Mouse (Mus musculus) embryonic facial prominence, embryonic 15.5 days (tissue): ENCODE data around the gene Wnk2. TPM values are rescaled to one million over a fixed set of nuclear protein-coding genes. Genes with fewer than 3 reads are reported as not detected.

ENCODE experiments used
- ATAC-seq: fragments of 200-750 bp; cut with Nextera tagmentation; 2 replicates; pipeline ENCODE4 v1.8.0; 2017; ENCODE audit warnings: low read depth, moderate TSS enrichment; ENCODE audit not compliant: insufficient number of reproducible peaks, low FRiP score, low TSS enrichment
- H3K27ac ChIP-seq: fragments of 300-500 bp; sonication (generic); replicated peaks from 2 replicates; pipeline ENCODE4 v1.5.1; 2015; ENCODE audit warnings: mild to moderate bottlenecking, inconsistent platforms
- H3K27me3 ChIP-seq: fragments of 300-500 bp; sonication (generic); 2 replicates; pipeline ENCODE4 v1.6.1; 2015; ENCODE audit warnings: inconsistent platforms
- H3K36me3 ChIP-seq: fragments of 300-500 bp; sonication (generic); 2 replicates; pipeline ENCODE4 v1.6.1; 2015; ENCODE audit warnings: mild to moderate bottlenecking, inconsistent platforms
- H3K4me1 ChIP-seq: fragments of 300-500 bp; sonication (generic); 2 replicates; pipeline ENCODE4 v1.6.1; 2015; ENCODE audit warnings: inconsistent platforms
- H3K4me2 ChIP-seq: fragments of 300-500 bp; sonication (generic); replicated peaks from 2 replicates; pipeline ENCODE4 v1.6.1; 2015; ENCODE audit warnings: mild to moderate bottlenecking, inconsistent platforms
- H3K4me3 ChIP-seq: fragments of 300-500 bp; sonication (generic); replicated peaks from 2 replicates; pipeline ENCODE4 v1.5.1; 2015; ENCODE audit warnings: mild to moderate bottlenecking, inconsistent platforms
- H3K9ac ChIP-seq: fragments of 300-500 bp; sonication (generic); 2 replicates; pipeline ENCODE4 v1.6.1; 2015; ENCODE audit warnings: inconsistent platforms
- H3K9me3 ChIP-seq: fragments of 300-500 bp; sonication (generic); replicated peaks from 2 replicates; pipeline ENCODE4 v1.6.1; 2016; ENCODE audit warnings: inconsistent platforms
- WGBS: fragments of 180-500 bp; shearing (Covaris S2); methylation state at CpG from one replicate; pipeline ENCODE4 v1.1.7; 2015; 5-methylcytosine and 5-hydroxymethylcytosine counted together
- polyA plus RNA-seq: library from polyadenylated mRNA; unstranded; fragments of >200 nt; fragmentation: Nextera tagmentation; extraction: Ambion mirVana; gene quantifications from 2 replicates; pipeline ENCODE4 v1.2.1, GENCODE M21; 2015

Gene Wnk2
- 2.6 and 3.1 TPM in 2 replicates for polyA plus RNA-seq

GRCm38 (mm10) chr13:49147858-49148226 is at the start of gene Wnk2:
TSS of gene Wnk2 (minus strand) at chr13:49148014.
- WGBS: under 1% methylated on average over 38 of the region's 43 CpGs
- Histone ChIP-seq H3K4me3 (peak within 1 kb of the TSS; percentile 68), H3K9me3 (no peaks in the 10 kb centered on the region), H3K9ac (peak within 1 kb of the TSS; percentile 37), H3K27me3 (peaks cover 37% of the 10 kb centered on the region), H3K36me3 (no peaks in the 10 kb centered on the region), H3K27ac (no peak within 1 kb of the TSS; the same call in 1 of the 2 replicates), H3K4me1 (peaks cover 42% of the 10 kb centered on the region), H3K4me2 (peak within 1 kb of the TSS; percentile 99)
- peak; percentile 69 for ATAC-seq

GRCm38 (mm10) chr13:49196766-49197165 is 49.0 kb upstream of the Wnk2 start:
- Histone ChIP-seq H3K27me3 (no peaks in the 10 kb centered on the region), H3K9me3 (no peaks in the 10 kb centered on the region), H3K4me1 (peaks cover 7% of the 10 kb centered on the region), H3K9ac (no peak overlapping the region), H3K4me3 (no peak overlapping the region), H3K4me2 (no peak overlapping the region), H3K36me3 (peaks cover 8% of the 10 kb centered on the region), H3K27ac (no peak overlapping the region)
- 65% methylated on average over 6 of the region's 6 CpGs for WGBS
- ATAC-seq: no peak

GRCm38 (mm10) chr13:49196211-49196610 is 48.4 kb upstream of the Wnk2 start:
- no peak for ATAC-seq
- Histone ChIP-seq H3K27me3 (no peaks in the 10 kb centered on the region), H3K4me1 (peaks cover 12% of the 10 kb centered on the region), H3K4me2 (no peak overlapping the region), H3K9me3 (no peaks in the 10 kb centered on the region), H3K27ac (no peak overlapping the region), H3K36me3 (peaks cover 8% of the 10 kb centered on the region), H3K9ac (no peak overlapping the region), H3K4me3 (no peak overlapping the region)
- WGBS: 78% methylated on average over 5 of the region's 5 CpGs

- ATAC-seq: no peak
- no peak overlapping the region for H3K9ac ChIP-seq
- H3K4me1 ChIP-seq: peaks cover 18% of the 10 kb centered on the region
- H3K36me3 ChIP-seq: peaks cover 8% of the 10 kb centered on the region
- no peak overlapping the region for H3K27ac ChIP-seq
- H3K4me2 ChIP-seq: no peak overlapping the region
- H3K9me3 ChIP-seq: no peaks in the 10 kb centered on the region
- no peak overlapping the region for H3K4me3 ChIP-seq
- no peaks in the 10 kb centered on the region for H3K27me3 ChIP-seq
- WGBS: 93% methylated on average over 7 of the region's 7 CpGs
These were observed 47.8 kb upstream of the Wnk2 start for GRCm38 (mm10) chr13:49195651-49196050.

- H3K9me3 ChIP-seq: no peaks in the 10 kb centered on the region
- peaks cover 18% of the 10 kb centered on the region for H3K4me1 ChIP-seq
- no peak overlapping the region for H3K4me2 ChIP-seq
- no peak overlapping the region for H3K4me3 ChIP-seq
- no peak for ATAC-seq
- no peak overlapping the region for H3K9ac ChIP-seq
- 96% methylated on average over 13 of the region's 13 CpGs for WGBS
- no peaks in the 10 kb centered on the region for H3K27me3 ChIP-seq
- H3K27ac ChIP-seq: no peak overlapping the region
- H3K36me3 ChIP-seq: peaks cover 8% of the 10 kb centered on the region
These were observed 47.0 kb upstream of the Wnk2 start for GRCm38 (mm10) chr13:49194811-49195210.

GRCm38 (mm10) chr13:49193650-49194049 is 45.8 kb upstream of the Wnk2 start:
- no peak for ATAC-seq
- 94% methylated on average over 17 of the region's 17 CpGs for WGBS
- Histone ChIP-seq H3K27ac (no peak overlapping the region), H3K27me3 (no peaks in the 10 kb centered on the region), H3K36me3 (peaks cover 8% of the 10 kb centered on the region), H3K9ac (no peak overlapping the region), H3K4me3 (no peak overlapping the region), H3K4me1 (peaks cover 29% of the 10 kb centered on the region), H3K4me2 (no peak overlapping the region), H3K9me3 (no peaks in the 10 kb centered on the region)

GRCm38 (mm10) chr13:49192156-49192855 is 44.5 kb upstream of the Wnk2 start:
- Histone ChIP-seq H3K27ac (no peak overlapping the region), H3K4me3 (no peak overlapping the region), H3K4me2 (no peak overlapping the region), H3K27me3 (no peaks in the 10 kb centered on the region), H3K36me3 (peaks cover 8% of the 10 kb centered on the region), H3K4me1 (peaks cover 39% of the 10 kb centered on the region), H3K9ac (no peak overlapping the region), H3K9me3 (no peaks in the 10 kb centered on the region)
- 66% methylated on average over 16 of the region's 16 CpGs for WGBS
- no peak for ATAC-seq

- no peaks in the 10 kb centered on the region for H3K27me3 ChIP-seq
- H3K4me2 ChIP-seq: no peak overlapping the region
- no peak overlapping the region for H3K4me3 ChIP-seq
- no peaks in the 10 kb centered on the region for H3K9me3 ChIP-seq
- 61% methylated on average over 5 of the region's 5 CpGs for WGBS
- H3K36me3 ChIP-seq: peaks cover 8% of the 10 kb centered on the region
- H3K4me1 ChIP-seq: peaks cover 44% of the 10 kb centered on the region
- no peak for ATAC-seq
- H3K27ac ChIP-seq: no peak overlapping the region
- H3K9ac ChIP-seq: no peak overlapping the region
These were observed 43.8 kb upstream of the Wnk2 start for GRCm38 (mm10) chr13:49191673-49192035.

- WGBS: 78% methylated on average over 7 of the region's 7 CpGs
- no peaks in the 10 kb centered on the region for H3K27me3 ChIP-seq
- H3K4me1 ChIP-seq: peaks cover 48% of the 10 kb centered on the region
- no peak for ATAC-seq
- peaks cover 5% of the 10 kb centered on the region for H3K36me3 ChIP-seq
- no peak overlapping the region for H3K4me3 ChIP-seq
- H3K9me3 ChIP-seq: no peaks in the 10 kb centered on the region
- H3K4me2 ChIP-seq: no peak overlapping the region
- no peak overlapping the region for H3K27ac ChIP-seq
- H3K9ac ChIP-seq: no peak overlapping the region
These were observed 43.3 kb upstream of the Wnk2 start for GRCm38 (mm10) chr13:49190876-49191672.

- Histone ChIP-seq H3K4me3 (no peak overlapping the region), H3K36me3 (no peaks in the 10 kb centered on the region), H3K9me3 (no peaks in the 10 kb centered on the region), H3K27ac (no peak overlapping the region), H3K27me3 (no peaks in the 10 kb centered on the region), H3K9ac (no peak overlapping the region), H3K4me2 (no peak overlapping the region), H3K4me1 (peaks cover 48% of the 10 kb centered on the region)
- WGBS: 69% methylated on average over 12 of the region's 12 CpGs
- no peak for ATAC-seq
These were observed 42.4 kb upstream of the Wnk2 start for GRCm38 (mm10) chr13:49189970-49190870.

- no peak for ATAC-seq
- Histone ChIP-seq H3K4me3 (no peak overlapping the region), H3K27ac (no peak overlapping the region), H3K4me2 (peak overlapping the region; percentile 97; the same call in 1 of the 2 replicates), H3K27me3 (no peaks in the 10 kb centered on the region), H3K9me3 (no peaks in the 10 kb centered on the region), H3K9ac (no peak overlapping the region), H3K36me3 (no peaks in the 10 kb centered on the region), H3K4me1 (peaks cover 48% of the 10 kb centered on the region)
- 38% methylated on average over 2 of the region's 2 CpGs for WGBS
These were observed 41.1 kb upstream of the Wnk2 start for GRCm38 (mm10) chr13:49188966-49189360.
